Mouse (Mus musculus) fibroblast of lung, adult 2 months (primary cell): ENCODE measurements at regions not wholly inside any gene's neighbourhood (a gene's known extent, or its start where the extent isn't known, plus 50 kb on each side); places are given as distances from the start of the nearest gene placed in this dataset.

Source experiments
- DNase-seq: peaks from one replicate; pipeline ENCODE4 v3.0.0-alpha.2; 2011; ENCODE audit warnings: low read depth

- DNase-seq: no peak
These were observed 368.2 kb downstream of the Wdr20rt start for GRCm38 (mm10) chr12:65593559-65593958.

DNA sequence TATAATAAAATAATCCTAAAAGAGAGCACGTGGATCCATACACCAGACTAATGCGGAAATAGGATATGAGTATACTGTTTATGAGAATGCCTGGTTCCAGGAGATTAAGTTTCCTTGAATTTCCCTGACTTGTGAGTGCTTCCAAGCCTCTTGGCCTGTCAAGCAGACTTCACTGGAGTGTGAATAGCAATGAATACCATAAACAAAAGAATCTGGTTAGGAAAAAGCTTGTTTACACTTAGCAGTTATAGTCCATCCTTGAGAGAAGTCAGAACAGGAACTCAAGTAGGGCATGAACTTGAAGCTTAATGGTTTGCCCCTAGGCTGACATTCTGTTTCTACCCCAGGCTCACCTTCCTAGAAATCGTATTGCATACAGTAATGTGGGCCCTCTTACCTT, 368.8 kb downstream of the Wdr20rt start:
- DNase-seq: no peak

DNA sequence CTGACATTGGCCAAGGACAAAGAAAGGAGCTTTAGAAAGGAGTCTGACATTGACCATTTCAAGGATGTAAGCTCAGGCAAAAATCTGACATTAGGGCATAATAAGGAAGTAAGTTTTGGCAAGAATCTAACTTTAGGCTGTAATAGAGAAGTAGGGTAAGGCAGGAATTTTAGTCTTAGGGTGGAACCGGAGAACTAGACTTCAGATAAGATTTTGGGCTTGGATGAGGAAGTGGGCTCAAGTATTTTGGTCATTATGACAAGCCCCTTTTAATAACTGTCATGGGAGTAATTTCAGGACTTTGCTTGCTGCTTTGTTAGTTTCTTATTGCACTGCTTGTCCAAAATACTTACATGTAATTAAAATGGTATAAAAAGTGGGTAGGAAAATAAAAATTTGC, 418.9 kb downstream of the Wdr20rt start:
- DNase-seq: no peak

GRCm38 (mm10) chr12:65656772-65657171, 431.5 kb downstream of the Wdr20rt start:
- DNase-seq: no peak

DNA sequence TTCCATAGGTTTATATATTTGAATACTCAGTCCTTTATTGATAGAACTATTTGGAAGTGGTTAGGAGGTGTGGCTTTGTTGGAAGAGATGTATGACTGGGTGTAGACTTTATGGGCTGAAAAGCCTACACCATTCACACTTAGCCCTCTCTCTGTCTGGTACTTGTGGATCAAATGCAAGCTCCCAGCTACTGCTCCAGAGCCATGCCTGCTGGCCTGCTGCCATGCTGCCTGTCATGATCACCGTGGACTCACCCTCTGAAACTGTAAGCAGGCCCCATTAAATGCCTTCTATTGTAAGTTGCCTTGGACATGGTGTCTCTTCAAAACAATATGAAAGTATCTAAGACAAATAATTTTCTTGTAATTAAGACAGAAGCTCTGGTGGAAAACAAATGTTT, 446.4 kb downstream of the Wdr20rt start:
- DNase-seq: no peak

DNA sequence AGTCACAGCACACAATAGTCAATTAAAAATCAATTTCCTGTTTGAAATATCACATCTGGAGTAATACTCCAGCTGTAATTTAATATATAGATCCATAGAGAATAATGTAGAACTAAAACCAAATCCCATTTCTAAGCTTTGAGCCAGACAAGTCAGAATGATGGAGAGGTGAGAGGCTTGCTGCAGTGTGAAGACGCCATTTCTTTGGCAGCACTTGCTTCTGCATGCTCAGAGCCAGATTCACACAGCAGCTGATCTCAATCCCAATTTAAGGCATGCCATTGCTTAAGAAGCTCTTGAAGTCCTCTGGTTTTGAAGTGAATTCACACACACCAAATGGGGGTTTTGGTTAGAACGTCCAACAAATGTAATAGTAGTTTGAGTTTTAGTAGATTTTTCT, 447.9 kb downstream of the Wdr20rt start:
- no peak for DNase-seq

DNA sequence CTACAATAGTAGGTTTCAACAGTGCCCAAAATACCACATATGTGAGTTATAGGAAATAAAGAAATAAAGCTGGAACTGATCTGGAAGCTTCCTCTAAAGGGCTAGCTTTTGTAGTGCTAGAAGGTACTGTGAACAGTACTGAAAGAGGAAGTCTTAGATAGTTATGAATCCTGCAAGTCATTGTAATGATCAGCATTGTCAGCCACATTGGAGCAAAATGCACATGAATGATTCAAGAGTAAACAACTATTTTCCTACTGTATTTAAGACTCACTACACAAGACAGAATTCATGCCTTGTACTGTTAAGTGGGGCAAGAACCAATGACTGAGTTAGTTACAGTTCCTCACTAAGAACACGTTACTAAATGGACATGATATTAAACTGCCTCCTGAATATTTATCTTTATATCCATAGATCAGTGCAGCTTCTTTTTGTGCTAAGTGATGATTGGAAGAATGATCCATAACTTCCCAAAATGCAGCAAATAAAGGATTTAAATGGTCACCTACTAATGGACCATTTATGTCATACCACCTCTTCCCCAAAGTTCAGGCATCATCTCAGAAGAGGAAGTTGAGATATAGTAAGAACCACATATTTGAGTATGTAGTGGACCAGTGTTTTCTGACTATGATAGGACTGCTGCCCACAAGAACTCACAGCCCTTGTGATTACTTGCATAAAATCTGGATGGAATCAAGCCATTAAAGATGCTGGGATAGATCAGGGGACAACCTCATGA, 449.8 kb downstream of the Wdr20rt start:
- no peak for DNase-seq

DNA sequence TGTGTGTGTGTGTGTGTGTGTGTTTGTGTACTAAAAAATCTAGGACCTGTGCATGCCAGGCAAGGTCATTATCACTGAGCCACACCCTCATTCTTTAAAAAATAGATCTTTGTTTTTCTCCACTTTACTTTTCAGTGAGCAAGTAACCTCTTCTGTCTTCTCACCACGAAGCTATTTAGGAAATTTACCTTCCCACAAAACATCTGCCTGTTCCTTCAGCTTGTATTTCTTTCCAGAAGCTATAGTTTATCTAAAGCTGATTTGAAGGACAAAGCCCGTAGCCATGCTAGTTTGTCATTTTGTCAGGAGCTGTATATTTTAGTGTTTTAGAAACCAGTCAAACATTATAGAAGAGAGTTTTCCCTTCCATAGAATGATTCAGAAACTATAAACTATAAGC, 455.0 kb downstream of the Wdr20rt start:
- DNase-seq: no peak

GRCm38 (mm10) chr12:65681826-65682225, 456.5 kb downstream of the Wdr20rt start:
- DNase-seq: no peak

- DNase-seq: no peak
These were observed 479.7 kb downstream of the Wdr20rt start for GRCm38 (mm10) chr12:65704985-65705384.

DNA sequence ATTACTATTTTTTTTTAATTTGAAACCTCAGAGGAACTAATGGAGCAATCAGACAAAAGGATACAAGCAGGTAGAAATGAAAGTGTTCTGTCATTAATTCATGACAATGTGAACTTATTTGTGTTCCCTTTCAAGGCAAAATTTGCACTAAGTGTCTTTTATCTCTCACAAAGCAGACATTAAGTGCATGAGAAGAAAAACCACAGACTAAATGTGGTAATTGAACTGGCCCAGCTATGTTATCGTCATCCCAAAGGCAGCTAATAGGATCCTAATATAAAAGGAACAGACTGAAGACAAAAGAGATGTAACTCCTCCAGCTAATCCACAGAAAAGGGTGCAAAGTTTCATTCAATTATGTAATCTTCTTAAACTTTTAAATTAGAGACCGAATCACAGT, 487.0 kb downstream of the Wdr20rt start:
- no peak for DNase-seq
